Mouse (Mus musculus) lung, adult 2 months (tissue): ENCODE measurements around the gene Mettl16. TPM values are rescaled to one million over a fixed set of nuclear protein-coding genes. Genes with fewer than 3 reads are reported as not detected.

Experiments used
- DNase-seq: peaks from one replicate; pipeline ENCODE4 v3.0.0; 2022
- H3K4me1 ChIP-seq: fragments of 200-500 bp; 2 replicates; pipeline ENCODE4 v1.6.1; 2011; ENCODE audit warnings: low read length; ENCODE audit not compliant: control insufficient read depth, insufficient read depth
- H3K4me3 ChIP-seq: fragments of 200-500 bp; replicated peaks from 2 replicates; pipeline ENCODE3; 2011; ENCODE audit warnings: low read depth, mild to moderate bottlenecking, control low read depth, low read length; ENCODE audit errors: extremely low read depth
- CTCF ChIP-seq: fragments of 200-500 bp; IDR thresholded peaks from 2 replicates; pipeline ENCODE4 v1.5.1; 2011; ENCODE audit warnings: mild to moderate bottlenecking, low read length, control low read depth; ENCODE audit not compliant: insufficient read depth
- POLR2A ChIP-seq: fragments of 200-500 bp; IDR thresholded peaks from 2 replicates; pipeline ENCODE4 v1.6.1; 2011; ENCODE audit warnings: low read depth, mild to moderate bottlenecking, control low read depth, low read length, borderline replicate concordance; ENCODE audit errors: extremely low read depth
- WGBS: fragments of 180-500 bp; shearing (Covaris S2); methylation state at CpG from one replicate; pipeline ENCODE4 v1.1.7; 2018; 5-methylcytosine and 5-hydroxymethylcytosine counted together
- polyA plus RNA-seq: library from polyadenylated mRNA; depleted of rRNA; stranded (reverse); fragments of >200 nt; gene quantifications from 2 replicates; pipeline ENCODE4 v1.2.3, GENCODE M21; 2012

Mettl16 gene
- polyA plus RNA-seq, 1 experiment, result 2.6 TPM

GRCm38 (mm10) chr11:74841366-74841765 is 70.7 kb downstream of the Mettl16 start:
- Histone ChIP-seq H3K4me3 (no peak overlapping the region), H3K4me1 (peaks cover 6% of the 10 kb centered on the region)
- DNase-seq, result no peak
- 90% methylated on average over 9 of the region's 9 CpGs for WGBS
- TF ChIP-seq POLR2A (no peak), CTCF (no peak)

DNA sequence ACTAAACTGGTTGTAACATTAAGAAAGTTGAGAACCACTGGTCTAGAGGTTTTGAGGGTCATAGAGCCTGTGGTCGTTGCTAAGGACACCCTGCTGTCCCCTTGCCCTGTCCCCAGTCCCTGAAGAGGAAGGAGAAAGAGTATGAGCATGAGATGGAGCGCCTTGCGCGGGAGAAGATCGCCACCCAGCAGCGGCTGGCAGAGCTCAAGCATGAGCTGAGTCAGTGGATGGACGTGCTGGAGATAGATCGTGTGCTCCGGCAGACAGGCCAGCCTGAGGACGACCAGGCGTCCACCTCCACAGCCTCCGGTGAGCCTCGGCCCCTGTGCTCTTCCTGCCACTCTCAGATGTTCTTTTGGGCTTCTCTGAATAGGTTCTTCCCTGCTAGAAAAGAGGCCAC is 71.4 kb downstream of the Mettl16 start:
- Histone ChIP-seq H3K4me3 (no peak overlapping the region), H3K4me1 (peaks cover 6% of the 10 kb centered on the region)
- TF ChIP-seq POLR2A (no peak), CTCF (no peak)
- WGBS, result 80% methylated on average over 13 of the region's 13 CpGs
- DNase-seq, result no peak

- Histone ChIP-seq H3K4me1 (peaks cover 2% of the 10 kb centered on the region), H3K4me3 (no peak overlapping the region)
- no peak for TF ChIP-seq POLR2A
- no peak for TF ChIP-seq CTCF
- 79% methylated on average over 21 of the region's 22 CpGs for WGBS
- DNase-seq, result no peak
Observed at GRCm38 (mm10) chr11:74842656-74843434, 72.2 kb downstream of the Mettl16 start.

DNA sequence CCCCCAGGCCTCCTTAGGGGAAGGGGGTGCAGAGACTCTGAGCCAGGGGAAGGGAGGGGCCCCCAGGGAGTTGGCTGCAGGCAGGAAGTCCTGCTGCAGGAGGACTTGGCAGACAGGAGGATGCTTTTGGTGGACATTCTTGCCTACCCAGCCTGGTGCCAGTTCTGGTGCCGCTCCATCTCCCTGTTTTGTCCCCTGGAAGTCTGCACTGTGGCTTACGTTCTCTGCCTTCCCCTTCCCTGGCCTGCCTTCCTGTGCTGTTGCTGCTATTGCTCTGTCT is 72.7 kb downstream of the Mettl16 start:
- peaks cover 2% of the 10 kb centered on the region for H3K4me1 ChIP-seq
- H3K4me3 ChIP-seq, result no peak overlapping the region
- TF ChIP-seq POLR2A, result no peak
- no peak for DNase-seq
- 46% methylated on average over 2 of the region's 2 CpGs for WGBS

DNA sequence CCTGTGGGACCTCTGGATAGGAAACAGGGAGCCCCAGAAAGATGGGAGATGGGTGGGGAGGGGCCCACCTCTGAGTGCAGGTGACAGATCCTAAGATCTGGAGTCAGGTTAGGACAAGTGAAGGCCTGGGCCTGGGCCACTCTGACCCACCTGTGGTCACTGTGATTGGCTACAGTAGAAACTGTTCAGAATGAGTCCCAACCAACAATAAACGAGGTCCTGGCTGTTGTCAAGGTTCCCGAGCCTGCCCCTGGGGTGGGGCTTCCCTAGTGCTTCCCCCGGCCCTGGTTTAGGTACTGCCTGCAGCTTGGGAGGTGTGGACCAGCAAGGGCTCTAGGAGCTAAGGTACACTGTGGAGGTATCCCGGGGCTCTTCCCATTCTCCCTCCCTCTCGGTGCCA is 73.1 kb downstream of the Mettl16 start:
- WGBS, result 55% methylated on average over 5 of the region's 5 CpGs
- TF ChIP-seq CTCF, result no peak
- TF ChIP-seq POLR2A, result no peak
- H3K4me1 ChIP-seq, result peaks cover 2% of the 10 kb centered on the region
- DNase-seq, result no peak
- no peak overlapping the region for H3K4me3 ChIP-seq

DNA sequence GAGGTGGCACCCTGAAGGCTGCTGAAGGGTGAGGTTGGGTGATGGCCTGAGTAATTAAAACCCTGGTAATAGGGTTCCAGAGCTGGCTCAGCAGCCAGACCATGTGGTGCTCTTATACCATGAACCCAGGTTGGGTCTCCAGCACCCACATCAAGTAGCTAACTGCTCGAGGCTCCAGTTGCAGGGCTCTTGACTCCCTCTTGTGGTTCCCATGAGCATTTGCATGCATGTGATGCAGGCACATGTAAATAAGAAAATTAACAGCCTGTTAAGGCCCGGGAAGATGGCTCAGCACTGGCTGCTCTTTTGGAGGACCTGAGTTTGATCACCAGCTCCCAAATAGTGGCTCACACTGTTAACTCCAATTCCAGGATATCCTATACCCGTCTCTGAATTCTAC is 75.2 kb downstream of the Mettl16 start:
- TF ChIP-seq POLR2A, result no peak
- TF ChIP-seq CTCF, result peak; percentile 32; the same call in 1 of the 2 replicates
- WGBS, result 66% methylated on average over 3 of the region's 3 CpGs
- no peak for DNase-seq
- no peak overlapping the region for H3K4me3 ChIP-seq
- no peaks in the 10 kb centered on the region; the same call in 1 of the 2 replicates for H3K4me1 ChIP-seq

DNA sequence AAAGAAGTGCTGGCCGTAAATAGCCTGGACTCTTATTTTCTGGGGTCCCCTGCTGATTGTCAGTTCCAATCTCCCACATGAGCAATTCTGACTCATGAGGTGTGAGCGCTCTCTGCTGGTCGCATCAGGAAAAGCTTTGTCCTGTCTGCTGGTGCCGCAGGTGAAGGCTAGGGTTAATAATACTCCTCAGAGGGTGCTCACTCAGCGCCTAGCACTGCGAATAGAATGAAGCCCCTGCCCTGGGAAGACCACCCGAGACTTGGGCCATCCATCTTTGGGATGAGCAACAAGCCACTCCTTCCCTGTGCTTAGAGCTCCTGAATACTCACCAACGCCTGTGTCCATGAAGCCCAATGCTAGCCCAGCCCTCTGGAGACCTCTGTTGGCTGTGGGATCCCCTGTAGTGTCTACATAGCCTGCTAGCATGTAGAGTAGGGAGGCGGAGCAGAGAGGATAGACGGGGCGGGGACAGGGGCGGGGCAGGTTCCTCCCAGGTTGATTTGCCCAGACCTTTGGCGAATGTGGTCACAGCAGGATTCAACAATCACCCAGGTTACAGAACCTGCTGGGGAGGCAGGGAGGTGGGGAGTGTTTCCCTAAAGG is 77.4 kb downstream of the Mettl16 start:
- Histone ChIP-seq H3K4me1 (no peaks in the 10 kb centered on the region; the same call in 1 of the 2 replicates), H3K4me3 (no peak overlapping the region)
- peak; percentile 81 for DNase-seq
- 11% methylated on average over 13 of the region's 13 CpGs for WGBS
- TF ChIP-seq CTCF (peak; percentile 89), POLR2A (no peak)

GRCm38 (mm10) chr11:74850998-74851661 is 80.5 kb downstream of the Mettl16 start:
- TF ChIP-seq POLR2A, result no peak
- no peak for TF ChIP-seq CTCF
- Histone ChIP-seq H3K4me1 (no peaks in the 10 kb centered on the region), H3K4me3 (no peak overlapping the region)
- WGBS, result 84% methylated on average over 14 of the region's 14 CpGs
- DNase-seq, result no peak

- TF ChIP-seq POLR2A, result no peak
- no peak for TF ChIP-seq CTCF
- 87% methylated on average over 9 of the region's 9 CpGs for WGBS
Observed at GRCm38 (mm10) chr11:74857756-74858155, 87.1 kb downstream of the Mettl16 start.

More at GRCm38 (mm10) chr11:74857756-74858155, 87.1 kb downstream of the Mettl16 start:
- H3K4me1 ChIP-seq, result no peaks in the 10 kb centered on the region
- no peak for DNase-seq
- H3K4me3 ChIP-seq, result no peak overlapping the region
